Mouse (Mus musculus): ENCODE results near the gene Hlcs.

DNA sequence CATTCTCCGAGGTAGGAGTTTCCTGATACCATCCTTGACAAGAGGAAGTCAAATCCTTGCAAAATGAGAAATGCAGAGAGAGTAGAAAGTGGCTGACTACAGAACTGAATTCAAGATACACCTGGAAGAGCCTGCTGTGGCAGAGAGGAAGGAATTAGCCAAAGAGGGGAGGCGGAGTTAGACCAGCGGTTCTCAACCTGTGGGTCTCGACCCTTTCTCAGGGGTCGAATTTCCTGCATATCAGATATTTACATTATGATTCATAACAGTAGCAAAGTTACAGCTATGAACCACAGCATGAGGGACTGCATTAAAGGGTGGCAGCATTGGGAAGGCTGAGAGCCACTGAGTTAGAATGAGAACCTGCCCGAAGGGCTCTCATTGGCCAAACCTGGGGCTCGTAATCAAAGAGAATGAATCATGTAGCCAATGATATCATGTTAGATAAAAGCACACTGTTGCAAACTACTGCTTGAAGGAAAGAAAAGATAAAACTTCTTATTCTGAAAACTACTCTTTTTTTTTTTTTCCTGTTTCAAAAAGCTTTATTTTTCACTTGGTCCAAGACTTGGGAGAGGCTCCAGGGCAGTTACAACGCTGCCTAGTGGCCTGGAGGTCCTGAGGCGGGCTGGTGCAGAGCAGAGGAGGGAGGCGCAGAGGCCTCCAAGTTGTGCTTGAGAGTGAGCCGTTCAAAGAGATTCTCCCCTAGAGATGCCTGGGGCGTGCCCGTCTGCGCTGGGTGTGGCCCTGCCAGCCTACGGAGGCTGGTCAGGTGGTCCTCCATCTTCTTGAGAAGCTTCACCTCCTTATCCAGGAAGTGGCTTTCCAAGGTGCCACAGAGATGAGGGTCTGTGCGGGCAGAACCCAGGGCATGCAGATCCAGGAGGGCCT lies 144.5 kb downstream of the Hlcs start:
- no peak for TF ChIP-seq CTCF (IDR thresholded peaks at IDR 0.05; ENCODE audit: low read depth)
- TF ChIP-seq EP300 (optimal IDR thresholded peaks at IDR 0.05) = no peak
